28 mouse cellular contexts compared by ENCODE assay signal in genomic region chr4:10883740-10884408, GRCm38 (mm10). TPM values are rescaled to one million over a fixed set of nuclear protein-coding genes. Genes with fewer than 3 reads are reported as not detected.
DNase-seq lines count a peak whose midpoint lies in the region; ATAC-seq and TF ChIP-seq lines count a peak whose summit lies in the region.
"Had no signal": no experiment of that assay in that cellular context is flagged by ENCODE, and none has a peak within 500 bp of the region (broad histone marks: within the 10 kb centered on the region; RNA-seq: fewer than 3 reads in every experiment).

No protein-coding gene starts in this region.

- no peak overlapping the region for H3K27ac ChIP-seq in kidney, postnatal 0 days
- H3K27ac ChIP-seq in lung, postnatal 0 days (ENCODE audit: low read length) = 0 out of 2 replicates have a peak overlapping the region, but pooled peaks have one; percentile 3
- H3K27ac ChIP-seq: forebrain, embryonic 12.5 days; heart, adult 2 months; hindbrain, embryonic 13.5 days; liver, embryonic 14.5 days; midbrain, embryonic 10.5 days; neural tube, embryonic 12.5 days; stomach, postnatal 0 days had no signal

- ATAC-seq in kidney, postnatal 0 days (replicated peaks; ENCODE audit: low FRiP score, low read depth) = no peak
- ATAC-seq in lung, postnatal 0 days = peak; percentile 96
- ATAC-seq: CD4-positive, CD25-positive, alpha-beta regulatory T cell, adult 4 months; intestine, embryonic 16.5 days had no signal

- WGBS in kidney, postnatal 0 days = 95% methylated on average over 8 of the region's 8 CpGs
- 40% methylated on average over 8 of the region's 8 CpGs for WGBS in lung, postnatal 0 days

- no peak overlapping the region for H3K4me2 ChIP-seq in kidney, postnatal 0 days (ENCODE audit: low read length)
- H3K4me2 ChIP-seq in lung, postnatal 0 days (replicated peaks; ENCODE audit: low read depth, low read length) = no peak overlapping the region
- H3K4me2 ChIP-seq: forebrain, embryonic 12.5 days; heart, embryonic 12.5 days; hindbrain, embryonic 13.5 days; neural tube, embryonic 12.5 days had no signal

- H3K4me3 ChIP-seq in kidney, postnatal 0 days (replicated peaks; ENCODE audit: low read depth, low read length) = no peak overlapping the region
- no peak overlapping the region for H3K4me3 ChIP-seq in lung, postnatal 0 days (ENCODE audit: low read depth, low read length)
- H3K4me3 ChIP-seq: erythroblast, embryonic 14.5 days; forebrain, embryonic 12.5 days; heart, adult 2 months; heart, embryonic 12.5 days; hindbrain, embryonic 13.5 days; midbrain, embryonic 10.5 days; myocyte; neural tube, embryonic 12.5 days had no signal

- no peaks in the 10 kb centered on the region for H3K9me3 ChIP-seq in kidney, postnatal 0 days (replicated peaks; ENCODE audit: low read length)
- no peaks in the 10 kb centered on the region for H3K9me3 ChIP-seq in lung, postnatal 0 days (ENCODE audit: low read length)
- H3K9me3 ChIP-seq: forebrain, embryonic 12.5 days; hindbrain, embryonic 13.5 days had no signal

- DNase-seq in kidney, postnatal 0 days (ENCODE audit: low spot score) = peak; percentile 19
- no peak for DNase-seq in kidney, adult 8-10 months
- DNase-seq in right cerebral cortex, postnatal 14 days = peak; percentile 14
- DNase-seq in right cerebral cortex, postnatal 25 days = no peak
- DNase-seq in lung, postnatal 0 days (ENCODE audit: low spot score) = peak; percentile 74
- peak; percentile 47 to 53 for DNase-seq in lung, postnatal 4 days
- no peak for DNase-seq in spleen, adult 18-20 months
- DNase-seq: adrenal gland, postnatal 36 days; cerebellum, adult 18-20 months; cerebellum, postnatal 14 days; gastrocnemius, postnatal 25 days; heart, adult 2 months; heart, postnatal 4 days; liver; right cerebral cortex, adult 18-20 months; thymus, adult 2 months; thymus, postnatal 36 days had no signal

- H3K9ac ChIP-seq in kidney, postnatal 0 days (ENCODE audit: low read depth, low read length) = no peak overlapping the region
- H3K9ac ChIP-seq in lung, postnatal 0 days (replicated peaks; ENCODE audit: low read depth) = no peak overlapping the region
- H3K9ac ChIP-seq: forebrain, embryonic 12.5 days; heart, embryonic 12.5 days; hindbrain, embryonic 13.5 days; liver, embryonic 14.5 days; neural tube, embryonic 12.5 days had no signal

- H3K36me3 ChIP-seq in kidney, postnatal 0 days (ENCODE audit: insufficient read depth, low read length) = peaks cover 15% of the 10 kb centered on the region
- peaks cover 4% of the 10 kb centered on the region; the same call in 1 of the 2 replicates for H3K36me3 ChIP-seq in lung, postnatal 0 days (ENCODE audit: insufficient read depth, low read length)

- peak; percentile 33; the same call in 1 of the 2 replicates for TF ChIP-seq EP300 in lung, postnatal 0 days (IDR thresholded peaks at IDR 0.05)

- no peak for TF ChIP-seq CTCF in kidney, postnatal 0 days (IDR thresholded peaks at IDR 0.05; ENCODE audit: low read depth)
- TF ChIP-seq CTCF in lung, postnatal 0 days (IDR thresholded peaks at IDR 0.05) = no peak

- H3K4me1 ChIP-seq in kidney, postnatal 0 days (replicated peaks; ENCODE audit: insufficient read depth, low read length) = no peaks in the 10 kb centered on the region
- no peaks in the 10 kb centered on the region for H3K4me1 ChIP-seq in lung, postnatal 0 days (ENCODE audit: insufficient read depth, low read depth, low read length)
- H3K4me1 ChIP-seq: forebrain, embryonic 12.5 days; midbrain, embryonic 10.5 days; neural tube, embryonic 12.5 days had no signal

- no peaks in the 10 kb centered on the region for H3K27me3 ChIP-seq in kidney, postnatal 0 days (ENCODE audit: insufficient read depth, low read length)
- H3K27me3 ChIP-seq in lung, postnatal 0 days (replicated peaks; ENCODE audit: insufficient read depth, low read length) = no peaks in the 10 kb centered on the region
- H3K27me3 ChIP-seq: forebrain, embryonic 12.5 days; heart, embryonic 12.5 days; hindbrain, embryonic 13.5 days; neural tube, embryonic 12.5 days had no signal

RNA-seq across cellular contexts. Expression of gene 2610301B20Rik, which starts 9.6 kb away (rescaled TPM):
- polyA plus RNA-seq in kidney, postnatal 0 days (2015; fragmentation: Nextera tagmentation; extraction: Ambion mirVana) = 27.7 and 29.5 TPM in 2 replicates
- 25.8 and 28.3 TPM in 2 replicates for polyA plus RNA-seq in lung, postnatal 0 days (2015; fragmentation: Nextera tagmentation; extraction: Ambion mirVana)

Comparison
In these comparisons a context has a peak if more than half of its experiments do, and no peak if none do; other contexts are left out.
1. DNase-seq: peak in kidney, postnatal 0 days (single experiment), right cerebral cortex, postnatal 14 days (single experiment), lung, postnatal 0 days (single experiment) and lung, postnatal 4 days (2 of 2); none in kidney, adult 8-10 months (0 of 2), right cerebral cortex, postnatal 25 days (single experiment) and spleen, adult 18-20 months (0 of 2).